Mouse (Mus musculus) ES-Bruce4 (cell line): Measurements from ENCODE around the gene Pck2. TPM values are rescaled to one million over a fixed set of nuclear protein-coding genes. Genes with fewer than 3 reads are reported as not detected.

Experiments used
- H3K27ac ChIP-seq: 2 replicates; pipeline ENCODE4 v1.5.1; 2012; ENCODE audit warnings: low read length, inconsistent platforms; ENCODE audit not compliant: insufficient read depth
- H3K27me3 ChIP-seq: 2 replicates; pipeline ENCODE4 v1.6.1; 2012; ENCODE audit warnings: mild to moderate bottlenecking, low read length, inconsistent platforms; ENCODE audit not compliant: control insufficient read depth, poor library complexity, insufficient read depth, severe bottlenecking
- H3K36me3 ChIP-seq: 2 replicates; pipeline ENCODE4 v1.6.1; 2012; ENCODE audit warnings: inconsistent platforms, mild to moderate bottlenecking, low read length, moderate library complexity; ENCODE audit not compliant: control insufficient read depth, poor library complexity, insufficient read depth, severe bottlenecking
- H3K4me1 ChIP-seq: one replicate; pipeline ENCODE4 v1.8.1; 2011; ENCODE audit warnings: low read length; ENCODE audit not compliant: control insufficient read depth, insufficient read depth
- H3K4me3 ChIP-seq: 2 replicates; pipeline ENCODE4 v1.5.1; 2011; ENCODE audit warnings: low read depth, mild to moderate bottlenecking, low read length
- H3K9ac ChIP-seq: 2 replicates; pipeline ENCODE4 v1.6.1; 2012; ENCODE audit warnings: low read depth, mild to moderate bottlenecking, inconsistent platforms; ENCODE audit not compliant: poor library complexity, severe bottlenecking
- H3K9me3 ChIP-seq: replicated peaks from 2 replicates; pipeline ENCODE4 v1.6.1; 2012; ENCODE audit warnings: mild to moderate bottlenecking, low read length, inconsistent platforms; ENCODE audit not compliant: control insufficient read depth, poor library complexity, insufficient read depth, severe bottlenecking
- CTCF ChIP-seq: IDR thresholded peaks from one replicate; pipeline ENCODE4 v1.8.1; 2011; ENCODE audit warnings: low read depth, low read length
- EP300 ChIP-seq: IDR thresholded peaks from 2 replicates; pipeline ENCODE4 v1.6.1; 2011; ENCODE audit warnings: low read depth, low read length; ENCODE audit not compliant: insufficient read depth
- POLR2A ChIP-seq: IDR thresholded peaks from one replicate; pipeline ENCODE4 v1.8.1; 2011; ENCODE audit warnings: low read length; ENCODE audit not compliant: insufficient read depth
- polyA plus RNA-seq: library from polyadenylated mRNA; stranded (reverse); fragments of >200 nt; gene quantifications from 2 replicates; pipeline ENCODE4 v1.2.4, GENCODE M21; 2011; ENCODE audit warnings: low read depth; ENCODE audit not compliant: missing spikeins, insufficient read depth, insufficient read length

Gene Pck2
- polyA plus RNA-seq, 1 experiment, result 21.2 TPM

GRCm38 (mm10) chr14:55575302-55575701 is 35.2 kb downstream of the Pck2 start, which contains the start of gene Fitm1:
TSS of gene Fitm1 (plus strand) at chr14:55575617.
- Histone ChIP-seq H3K9ac (peak within 1 kb of the TSS; percentile 46), H3K27ac (no peak within 1 kb of the TSS), H3K4me3 (peak within 1 kb of the TSS; percentile 35)

DNA sequence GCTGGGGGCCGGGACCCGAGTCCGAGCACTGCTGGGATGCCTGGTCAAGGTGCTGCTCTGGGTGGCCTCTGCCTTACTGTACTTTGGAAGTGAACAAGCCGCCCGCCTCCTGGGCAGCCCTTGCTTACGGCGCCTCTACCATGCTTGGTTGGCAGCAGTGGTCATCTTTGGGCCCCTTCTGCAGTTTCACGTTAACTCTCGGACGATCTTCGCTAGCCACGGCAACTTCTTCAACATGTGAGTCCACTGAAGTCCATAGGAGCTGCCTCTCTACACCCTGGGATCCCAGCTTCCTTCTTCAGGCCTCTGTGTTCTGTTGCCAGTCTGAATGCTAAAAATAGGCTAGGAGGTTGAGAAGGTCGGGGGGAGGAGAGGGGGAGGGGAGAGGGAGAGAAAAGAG is 35.6 kb downstream of the Pck2 start:
- Histone ChIP-seq H3K9ac (peak overlapping the region; percentile 46), H3K4me3 (0 out of 2 replicates have a peak overlapping the region, but pooled peaks have one; percentile 1), H3K27ac (no peak overlapping the region), H3K27me3 (no peaks in the 10 kb centered on the region), H3K4me1 (peaks cover 11% of the 10 kb centered on the region), H3K9me3 (no peaks in the 10 kb centered on the region), H3K36me3 (peaks cover 2% of the 10 kb centered on the region)
- TF ChIP-seq CTCF (no peak), POLR2A (no peak), EP300 (no peak)

More at GRCm38 (mm10) chr14:55575302-55575701, 35.2 kb downstream of the Pck2 start, which contains the start of gene Fitm1:
- peaks cover 11% of the 10 kb centered on the region for H3K4me1 ChIP-seq
- no peaks in the 10 kb centered on the region; the same call in 1 of the 2 replicates for H3K36me3 ChIP-seq
- no peak for TF ChIP-seq POLR2A
- no peak for TF ChIP-seq CTCF
- no peak for TF ChIP-seq EP300
- H3K27me3 ChIP-seq, result no peaks in the 10 kb centered on the region
- H3K9me3 ChIP-seq, result no peaks in the 10 kb centered on the region

DNA sequence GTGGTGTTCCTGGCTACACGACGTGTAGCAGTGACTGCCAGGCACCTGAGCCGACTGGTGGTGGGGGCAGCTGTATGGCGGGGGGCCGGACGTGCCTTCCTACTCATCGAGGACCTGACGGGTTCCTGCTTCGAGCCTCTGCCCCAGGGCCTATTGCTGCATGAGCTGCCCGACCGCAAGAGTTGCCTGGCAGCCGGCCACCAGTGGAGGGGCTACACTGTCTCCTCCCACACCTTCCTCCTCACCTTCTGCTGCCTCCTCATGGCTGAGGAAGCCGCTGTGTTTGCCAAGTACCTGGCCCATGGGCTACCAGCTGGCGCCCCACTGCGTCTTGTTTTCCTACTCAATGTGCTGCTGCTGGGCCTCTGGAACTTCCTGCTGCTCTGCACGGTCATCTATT is 36.3 kb downstream of the Pck2 start:
- H3K9me3 ChIP-seq, result no peaks in the 10 kb centered on the region
- no peak for TF ChIP-seq CTCF
- no peak for TF ChIP-seq EP300
- no peak for TF ChIP-seq POLR2A
- peak overlapping the region; percentile 35 for H3K4me3 ChIP-seq
- H3K36me3 ChIP-seq, result peaks cover 8% of the 10 kb centered on the region
- no peak overlapping the region for H3K27ac ChIP-seq
- peak overlapping the region; percentile 46 for H3K9ac ChIP-seq
- peaks cover 11% of the 10 kb centered on the region for H3K4me1 ChIP-seq
- no peaks in the 10 kb centered on the region for H3K27me3 ChIP-seq

- Histone ChIP-seq H3K9me3 (no peaks in the 10 kb centered on the region), H3K9ac (peak within 1 kb of the TSS; percentile 68)
- TF ChIP-seq EP300 (no peak), POLR2A (peak; percentile 58), CTCF (no peak)
Observed at GRCm38 (mm10) chr14:55577871-55578667, 38.0 kb downstream of the Pck2 start, which contains the start of gene Psme1. TSS of gene Psme1 (plus strand) at chr14:55578123.

DNA sequence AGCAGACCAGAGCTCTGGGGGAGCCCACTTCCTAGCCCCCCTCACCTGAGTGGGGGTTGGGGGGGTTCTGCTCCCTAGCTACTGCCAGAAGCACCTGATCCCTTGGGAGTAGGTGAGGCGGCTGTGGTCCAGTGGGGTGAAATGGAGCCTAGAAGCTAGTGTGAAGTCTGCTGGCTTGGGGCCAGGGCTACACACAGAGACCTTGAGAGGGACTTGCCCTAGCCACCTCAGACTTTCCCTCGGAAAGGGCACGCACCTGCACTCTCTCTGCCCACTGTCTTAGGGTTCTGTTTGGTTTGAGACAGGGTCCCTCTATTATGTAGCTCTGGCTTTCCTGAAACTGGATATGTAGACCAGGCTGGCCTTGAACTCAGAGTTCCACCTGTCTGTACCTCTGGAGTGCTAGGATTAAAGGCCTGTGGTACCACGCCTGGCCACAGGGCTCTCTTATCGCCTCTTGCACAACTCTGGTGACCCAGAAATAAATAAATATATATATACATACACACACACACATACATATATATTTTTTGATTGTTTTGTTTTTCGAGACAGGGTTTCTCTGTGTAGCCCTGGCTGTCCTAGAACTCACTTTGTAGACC is 38.7 kb downstream of the Pck2 start:
- H3K27ac ChIP-seq, result no peak overlapping the region
- TF ChIP-seq CTCF (no peak), EP300 (no peak), POLR2A (no peak)
- no peaks in the 10 kb centered on the region for H3K27me3 ChIP-seq
- no peaks in the 10 kb centered on the region for H3K9me3 ChIP-seq
- peaks cover 9% of the 10 kb centered on the region for H3K36me3 ChIP-seq
- peaks cover 11% of the 10 kb centered on the region for H3K4me1 ChIP-seq
- H3K4me3 ChIP-seq, result peak overlapping the region; percentile 82
- H3K9ac ChIP-seq, result peak overlapping the region; percentile 68

More at GRCm38 (mm10) chr14:55577871-55578667, 38.0 kb downstream of the Pck2 start, which contains the start of gene Psme1:
- peaks cover 11% of the 10 kb centered on the region for H3K4me1 ChIP-seq
- peaks cover 9% of the 10 kb centered on the region for H3K36me3 ChIP-seq
- H3K27me3 ChIP-seq, result no peaks in the 10 kb centered on the region
- H3K27ac ChIP-seq, result 0 out of 2 replicates have a peak within 1 kb of the TSS, but pooled peaks have one; percentile 2
- H3K4me3 ChIP-seq, result peak within 1 kb of the TSS; percentile 82
